Mouse (Mus musculus): ENCODE data around the gene Eif4a2.

DNA sequence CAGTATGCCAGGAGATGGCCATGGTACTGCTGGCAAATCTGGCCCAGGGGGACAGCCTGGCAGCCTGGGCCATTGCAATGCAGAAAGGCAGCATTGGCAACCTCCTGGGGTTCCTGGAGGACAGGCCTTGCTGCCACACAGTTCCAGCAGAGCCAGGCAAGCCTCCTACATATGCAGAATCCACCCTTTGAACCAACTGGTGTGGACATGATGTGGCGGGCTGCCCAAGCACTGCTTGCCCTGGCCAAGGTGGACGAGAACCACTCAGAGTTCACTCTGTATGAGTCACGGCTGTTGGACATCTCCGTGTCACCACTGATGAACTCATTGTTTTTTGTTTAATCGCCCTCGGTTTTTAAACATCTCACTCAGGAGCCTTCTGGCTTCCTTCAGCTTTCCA, 13.1 kb upstream of the Eif4a2 start:
- TF ChIP-seq CTCF (IDR thresholded peaks at IDR 0.05; ENCODE audit: control insufficient read depth, insufficient read depth, insufficient read length) (no peak), MAX (IDR thresholded peaks at IDR 0.05) (no peak), MYOG (IDR thresholded peaks at IDR 0.05; ENCODE audit: control insufficient read depth, extremely low read depth, insufficient read length) (no peak)
